Mouse (Mus musculus): ENCODE measurements around the gene Crygd. TPM values are rescaled to one million over a fixed set of nuclear protein-coding genes. Genes with fewer than 3 reads are reported as not detected.
A peak's percentile ranks its signal among the peaks of the same experiment; 100 is the strongest.

Crygd gene
- total and polyA plus RNA-seq, 3 experiments = not detected

DNA sequence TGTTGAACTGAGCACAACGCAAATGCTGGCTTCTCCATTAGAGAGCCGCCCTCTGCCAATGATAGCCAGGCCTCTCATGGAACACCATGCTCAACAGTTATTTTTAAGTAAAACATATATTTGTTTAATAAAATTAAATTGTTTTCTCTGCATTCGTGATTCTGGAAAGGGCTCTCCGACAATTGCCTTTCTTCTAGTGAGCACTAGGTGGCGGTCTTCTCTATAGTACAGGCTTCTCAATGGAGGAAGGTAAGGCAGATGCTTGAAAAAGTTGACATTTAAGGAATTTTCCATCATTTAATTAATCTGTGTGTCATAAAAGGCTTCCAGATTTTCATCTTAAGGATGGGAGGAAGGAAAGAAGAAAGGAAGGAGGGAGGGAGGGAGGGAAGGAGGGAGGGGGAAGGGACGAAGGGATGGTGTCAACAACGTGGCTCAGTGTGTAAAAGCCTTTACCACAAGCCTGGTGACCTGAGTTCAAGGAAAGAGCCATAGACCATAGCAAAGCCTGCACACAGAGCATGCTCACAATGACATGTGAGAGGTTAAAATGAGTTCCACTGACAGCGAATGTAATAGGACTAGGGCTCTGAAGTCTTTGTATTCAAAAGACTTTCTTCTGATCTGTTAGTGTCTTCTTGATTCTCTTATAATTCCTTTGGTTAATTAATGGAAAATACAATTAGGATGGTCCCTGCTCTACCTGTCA lies 16.7 kb downstream of the Crygd start:
- no peak overlapping the region for H3K4me3 ChIP-seq (replicated peaks in 1 of 3; ENCODE audit: low read depth in 2 of 3, low read length in 2 of 3, poor library complexity in 1 of 3)
- DNase-seq (ENCODE audit: extremely low read depth) = peak; percentile 47
- TF ChIP-seq MYC (IDR thresholded peaks at IDR 0.05; ENCODE audit: low read depth, low read length) (no peak), CTCF (conservative IDR thresholded peaks at IDR 0.05 in 1 of 2, IDR thresholded peaks at IDR 0.05 in 1 of 2; ENCODE audit: low read depth in 2 of 2, low read length in 2 of 2) (peak; percentile 52 to 83), NELFE (IDR thresholded peaks at IDR 0.05; ENCODE audit: low read depth, low read length) (no peak), EP300 (IDR thresholded peaks at IDR 0.05; ENCODE audit: low read length) (no peak), IRF4 (IDR thresholded peaks at IDR 0.05; ENCODE audit: low read depth, low read length) (no peak), ZC3H11A (IDR thresholded peaks at IDR 0.05; ENCODE audit: low read depth, low read length) (no peak), ETS1 (conservative IDR thresholded peaks at IDR 0.05; ENCODE audit: low read depth, low read length) (no peak), RAD21 (IDR thresholded peaks at IDR 0.05; ENCODE audit: low read depth, low read length) (peak; percentile 74), MEF2A (IDR thresholded peaks at IDR 0.05; ENCODE audit: borderline replicate concordance, low read depth, low read length) (no peak), MAX (IDR thresholded peaks at IDR 0.05; ENCODE audit: low read length) (no peak), SMC3 (IDR thresholded peaks at IDR 0.05; ENCODE audit: low read depth, low read length) (peak; percentile 47; the same call in 1 of the 2 replicates), NRF1 (IDR thresholded peaks at IDR 0.05; ENCODE audit: low read depth, low read length) (0 out of 2 replicates have a peak, but pooled peaks have one; percentile 12)
- peak overlapping the region; percentile 35 for H3K4me2 ChIP-seq (ENCODE audit: insufficient read depth, low read depth, poor library complexity, severe bottlenecking)
- H3K79me2 ChIP-seq (replicated peaks; ENCODE audit: control insufficient read depth, extremely low read depth, insufficient read depth, poor library complexity, severe bottlenecking) = no peaks in the 10 kb centered on the region
- H3K36me3 ChIP-seq (replicated peaks in 1 of 2; ENCODE audit: control insufficient read depth in 1 of 2, insufficient read depth in 1 of 2, low read length in 1 of 2) = no peaks in the 10 kb centered on the region
- peaks cover 3 to 29% of the 10 kb centered on the region in 2 experiments; a peak in 3 of 4 replicates for H3K4me1 ChIP-seq (ENCODE audit: control insufficient read depth in 1 of 2, insufficient read depth in 2 of 2)
- no peak overlapping the region for H3K9ac ChIP-seq (ENCODE audit: insufficient read depth, low read depth)
- dilution Hi-C loops (cut with MboI; ENCODE audit: extremely low pct_ligation_motif_present, extremely low pct_unique_long_range_greater_than_20kb, low sequenced_read_pairs) = no loop called here
- no peak overlapping the region for H3K27ac ChIP-seq (ENCODE audit: insufficient read depth, low read depth)
- in situ Hi-C loops (cut with MboI; ENCODE audit: low pct_ligation_motif_present, low pct_unique_long_range_greater_than_20kb, low sequenced_read_pairs) = no loop called here
- no peaks in the 10 kb centered on the region for H3K9me3 ChIP-seq (replicated peaks; ENCODE audit: low read length)
- no peaks in the 10 kb centered on the region for H3K27me3 ChIP-seq (replicated peaks)

DNA sequence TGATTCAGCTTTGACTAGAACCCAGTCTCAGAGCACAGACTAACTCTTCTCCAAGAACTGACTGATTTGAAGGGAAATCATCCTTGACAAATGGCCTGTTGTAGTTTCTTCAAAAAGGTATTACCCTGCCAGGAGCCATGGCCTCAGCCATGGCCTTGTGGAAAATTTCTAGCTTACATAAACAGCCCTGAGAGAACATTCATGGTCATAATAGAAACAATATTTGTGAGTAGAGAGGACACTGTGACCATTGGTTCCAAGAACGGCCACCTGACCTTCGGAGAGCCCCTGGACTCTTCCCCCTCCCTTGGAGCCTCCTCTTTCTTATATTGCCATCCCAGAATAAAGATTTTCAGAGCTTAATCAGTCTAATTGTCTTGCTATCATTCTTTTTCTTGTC lies 19.8 kb downstream of the Crygd start:
- Histone ChIP-seq H3K4me1 (ENCODE audit: control insufficient read depth in 1 of 2, insufficient read depth in 2 of 2) (peaks cover 3 to 28% of the 10 kb centered on the region in 2 experiments; a peak in 3 of 4 replicates), H3K79me2 (replicated peaks; ENCODE audit: control insufficient read depth, extremely low read depth, insufficient read depth, poor library complexity, severe bottlenecking) (no peaks in the 10 kb centered on the region), H3K4me2 (ENCODE audit: insufficient read depth, low read depth, poor library complexity, severe bottlenecking) (no peak overlapping the region), H3K9ac (ENCODE audit: insufficient read depth, low read depth) (no peak overlapping the region), H3K36me3 (replicated peaks in 1 of 2; ENCODE audit: control insufficient read depth in 1 of 2, insufficient read depth in 1 of 2, low read length in 1 of 2) (no peaks in the 10 kb centered on the region), H3K27ac (ENCODE audit: insufficient read depth, low read depth) (no peak overlapping the region), H3K4me3 (replicated peaks in 1 of 3; ENCODE audit: low read depth in 2 of 3, low read length in 2 of 3, poor library complexity in 1 of 3) (no peak overlapping the region), H3K9me3 (replicated peaks; ENCODE audit: low read length) (no peaks in the 10 kb centered on the region), H3K27me3 (replicated peaks) (no peaks in the 10 kb centered on the region)
- dilution Hi-C loops (cut with MboI; ENCODE audit: extremely low pct_ligation_motif_present, extremely low pct_unique_long_range_greater_than_20kb, low sequenced_read_pairs) = no loop called here
- DNase-seq (ENCODE audit: extremely low read depth) = no peak
- TF ChIP-seq IRF4 (IDR thresholded peaks at IDR 0.05; ENCODE audit: low read depth, low read length) (no peak), NELFE (IDR thresholded peaks at IDR 0.05; ENCODE audit: low read depth, low read length) (no peak), JUN (IDR thresholded peaks at IDR 0.05; ENCODE audit: insufficient read depth, low read depth, low read length) (no peak), GABPA (IDR thresholded peaks at IDR 0.05; ENCODE audit: insufficient replicate concordance, low read depth, low read length) (no peak), POLR2A (IDR thresholded peaks at IDR 0.05; ENCODE audit: low read depth, low read length) (no peak), RCOR1 (conservative IDR thresholded peaks at IDR 0.05; ENCODE audit: low read depth, low read length) (no peak), MYC (IDR thresholded peaks at IDR 0.05; ENCODE audit: low read depth, low read length) (no peak), UBTF (IDR thresholded peaks at IDR 0.05; ENCODE audit: low read depth, low read length) (no peak), SIN3A (IDR thresholded peaks at IDR 0.05; ENCODE audit: low read length) (no peak), TBP (conservative IDR thresholded peaks at IDR 0.05; ENCODE audit: low read depth, low read length) (no peak)
- in situ Hi-C loops (cut with MboI; ENCODE audit: low pct_ligation_motif_present, low pct_unique_long_range_greater_than_20kb, low sequenced_read_pairs) = no loop called here
